Mouse (Mus musculus) layer of hippocampus, postnatal 25 days (tissue): ENCODE results near the gene Aox1. TPM values are rescaled to one million over a fixed set of nuclear protein-coding genes. Genes with fewer than 3 reads are reported as not detected.

Experiments used
- total RNA-seq, 2 experiments: library from RNA; stranded (reverse); gene quantifications; 2 replicates each; pipeline ENCODE4 v1.2.3; 2021

The Aox1 gene
- total RNA-seq, 2 experiments from 2014 or later: 3.0 to 3.9 TPM

Other genes starting within 250 kb of the Aox1 start
- gene Sgo2a, start 34.0 kb upstream of the Aox1 start, total RNA-seq: under 1 TPM; 0.47 to 0.59 TPM
- gene Kctd18, start 11.0 kb upstream of the Aox1 start, total RNA-seq: 10 to 100 TPM; 14.9 to 20.2 TPM
- 1 to 10 TPM; 2.1 to 2.5 TPM for gene Aox3, start 83.2 kb downstream of the Aox1 start, total RNA-seq
- 1 to 10 TPM; 1.6 to 2.2 TPM for gene Aox4, start 180.5 kb downstream of the Aox1 start, total RNA-seq
- gene Aox2, start 248.4 kb downstream of the Aox1 start, total RNA-seq: not detected